Mouse (Mus musculus) adrenal gland, adult 8-10 months (tissue): ENCODE results near the gene Trim41. TPM values are rescaled to one million over a fixed set of nuclear protein-coding genes. Genes with fewer than 3 reads are reported as not detected.
"Not testable (repeated sequence)": the region's sequence is repeated elsewhere in the genome, so short reads cannot be mapped to it uniquely, and the experiment has no call there.

Experiments
- DNase-seq: peaks from one replicate; pipeline ENCODE4 v3.0.0; 2022
- total RNA-seq, 4 experiments: library from RNA; stranded (reverse); gene quantifications; 2 replicates each; pipeline ENCODE4 v1.2.4; 2022

Gene Trim41
- 10 to 100 TPM; 35.5 to 69.9 (median 49.8) TPM for total RNA-seq

DNA sequence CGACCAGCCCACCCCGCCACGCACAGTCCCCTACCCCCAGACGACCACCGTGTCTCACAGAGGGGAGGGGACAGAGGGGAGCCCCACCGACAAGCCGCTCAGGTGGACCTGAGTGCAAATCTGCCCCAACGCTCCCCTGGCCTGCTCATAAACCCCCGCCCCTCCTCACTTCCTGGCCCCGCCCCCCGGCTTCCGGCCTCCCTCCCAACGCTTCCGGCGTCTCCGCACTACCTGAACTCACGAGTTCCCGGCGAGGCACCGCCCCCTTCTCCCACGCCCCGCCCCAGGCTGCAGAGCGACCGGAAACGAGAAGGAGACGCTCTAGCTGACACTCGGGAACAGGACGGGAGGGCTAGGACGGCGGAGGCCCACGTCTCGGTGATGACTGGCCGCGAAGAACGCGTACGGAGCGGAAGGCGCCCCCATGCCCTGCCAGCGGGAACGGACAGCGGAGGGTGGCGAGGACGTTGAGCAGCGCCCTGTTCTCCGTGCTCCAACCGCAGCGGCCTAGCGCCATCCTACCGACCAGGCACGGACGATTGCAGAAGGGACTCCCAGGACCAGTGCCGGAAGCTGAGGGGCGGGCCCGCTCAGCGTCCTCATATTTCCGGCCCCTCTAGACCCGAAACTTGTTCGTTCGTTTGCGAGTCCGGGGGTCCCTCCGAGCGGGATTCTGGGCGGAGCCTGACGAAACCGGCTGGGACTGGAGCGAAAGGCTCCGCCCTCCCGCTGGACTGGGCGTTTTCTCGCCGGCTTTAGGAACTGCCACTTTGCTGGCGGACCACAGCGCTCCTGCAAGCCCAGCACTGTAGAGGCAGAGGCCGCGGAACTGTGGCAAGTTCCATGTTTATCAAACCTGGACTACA lies at the start of gene Trim41:
Gene Trim41, minus strand, starts transcription at position 554 of the 866 bp plus-strand sequence.
- DNase-seq: peak; percentile 99

GRCm38 (mm10) chr11:48866481-48866880 lies 49.3 kb upstream of the Trim41 start:
- DNase-seq: no peak

DNA sequence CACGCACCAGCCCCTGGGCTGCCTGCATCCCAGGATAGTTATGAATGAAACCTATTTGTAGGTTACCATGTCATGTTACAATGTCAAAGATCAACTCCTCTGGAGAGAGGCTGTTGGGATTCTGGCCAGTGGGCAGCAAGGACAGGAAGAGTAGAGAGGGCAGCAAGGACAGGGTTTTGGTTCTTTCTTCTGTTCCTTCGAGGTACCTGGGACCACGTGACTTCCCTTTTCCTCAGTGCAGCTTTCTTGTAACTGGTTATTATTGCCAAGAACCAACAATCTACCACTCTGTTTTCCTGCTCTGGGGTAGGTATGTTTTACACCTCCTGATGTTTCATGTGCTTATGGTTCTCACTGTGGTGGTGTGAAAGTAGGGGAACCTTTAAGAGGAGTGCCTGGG lies 46.7 kb upstream of the Trim41 start:
- no peak for DNase-seq

- no peak for DNase-seq
Observed at GRCm38 (mm10) chr11:48862784-48863319, 45.7 kb upstream of the Trim41 start.

DNA sequence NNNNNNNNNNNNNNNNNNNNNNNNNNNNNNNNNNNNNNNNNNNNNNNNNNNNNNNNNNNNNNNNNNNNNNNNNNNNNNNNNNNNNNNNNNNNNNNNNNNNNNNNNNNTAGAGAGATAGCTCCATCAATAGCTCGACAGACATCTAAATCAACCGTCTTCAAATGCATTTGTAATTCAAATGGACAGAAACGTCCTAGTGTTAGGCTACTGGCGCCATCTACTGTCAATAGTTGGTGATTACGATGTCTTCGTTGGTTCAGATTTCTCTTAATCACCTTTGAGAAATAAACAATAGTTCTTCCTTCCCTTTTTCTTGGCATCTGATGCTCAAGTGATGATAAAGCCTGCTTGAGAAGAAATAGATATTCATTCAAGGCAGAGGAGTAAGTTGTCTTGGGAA lies 41.9 kb upstream of the Trim41 start:
- DNase-seq: no peak

DNA sequence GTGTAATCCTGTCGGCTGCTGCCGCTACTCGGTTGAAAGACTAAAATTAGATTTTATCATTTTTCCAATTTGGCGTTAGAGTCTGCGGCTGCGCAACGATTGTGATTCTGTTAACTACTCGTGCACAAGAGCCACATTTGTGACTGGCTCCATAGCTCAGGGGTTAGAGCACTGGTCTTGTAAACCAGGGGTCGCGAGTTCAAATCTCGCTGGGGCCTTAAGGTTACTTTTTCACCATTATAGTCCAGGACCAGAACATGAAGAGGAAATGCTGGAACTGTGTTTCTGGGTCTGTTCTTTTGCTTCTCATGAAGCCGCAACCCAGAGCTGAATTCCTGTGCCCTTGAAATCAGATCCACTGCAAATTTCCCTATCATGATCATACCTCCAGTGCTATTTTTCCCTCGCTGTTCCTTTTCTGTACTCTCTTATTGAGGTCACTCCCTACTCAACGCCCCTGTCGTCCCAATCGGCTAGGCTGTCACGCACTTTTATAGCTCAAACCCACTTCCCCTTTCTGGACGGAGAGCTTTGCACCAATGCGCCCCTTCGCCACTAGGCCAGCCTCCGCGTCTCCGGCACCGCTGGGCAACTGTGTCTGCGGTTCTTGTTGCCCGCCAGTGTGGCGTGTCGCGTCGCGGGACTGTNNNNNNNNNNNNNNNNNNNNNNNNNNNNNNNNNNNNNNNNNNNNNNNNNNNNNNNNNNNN lies 36.5 kb upstream of the Trim41 start:
- peak; percentile 86 for DNase-seq

DNA sequence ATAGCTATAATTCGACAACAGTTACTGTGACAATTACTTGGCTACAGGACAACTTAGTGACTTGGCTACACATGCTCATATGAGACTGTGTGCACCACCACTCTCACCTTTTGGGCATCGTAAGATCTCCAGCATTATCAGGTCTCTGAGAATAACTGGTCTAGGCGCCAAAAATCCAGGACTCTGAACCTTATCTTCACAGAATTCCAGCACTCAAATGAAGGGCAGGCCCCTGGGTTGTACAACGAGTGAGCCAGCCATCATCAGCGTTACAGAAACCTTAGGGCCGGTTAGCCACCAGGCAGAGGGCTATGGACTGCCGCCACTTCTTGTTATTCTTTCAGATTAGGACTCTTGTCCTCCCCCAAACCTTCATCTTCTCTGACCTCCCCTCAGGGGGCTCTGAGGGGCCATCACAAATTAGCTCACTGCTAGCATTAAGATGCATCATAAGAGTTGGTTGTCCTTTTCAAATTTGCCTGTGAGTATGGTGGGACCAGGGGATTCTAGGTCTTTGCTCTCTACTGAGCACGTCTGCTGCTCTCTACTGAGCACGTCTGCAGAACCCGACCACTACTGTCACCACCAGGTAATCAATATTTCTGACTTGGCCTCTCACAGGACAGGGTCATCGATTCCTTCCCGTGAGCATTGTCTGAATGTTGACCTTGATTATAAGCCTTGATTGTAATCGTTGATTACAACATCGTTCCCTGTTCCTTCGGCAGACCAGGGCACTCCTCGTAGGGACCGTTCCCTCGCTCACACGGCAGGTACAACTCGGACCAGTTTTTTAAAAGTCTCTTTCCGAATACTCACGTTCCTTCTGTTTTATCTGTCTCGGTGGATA lies 35.7 kb upstream of the Trim41 start:
- no peak for DNase-seq

DNA sequence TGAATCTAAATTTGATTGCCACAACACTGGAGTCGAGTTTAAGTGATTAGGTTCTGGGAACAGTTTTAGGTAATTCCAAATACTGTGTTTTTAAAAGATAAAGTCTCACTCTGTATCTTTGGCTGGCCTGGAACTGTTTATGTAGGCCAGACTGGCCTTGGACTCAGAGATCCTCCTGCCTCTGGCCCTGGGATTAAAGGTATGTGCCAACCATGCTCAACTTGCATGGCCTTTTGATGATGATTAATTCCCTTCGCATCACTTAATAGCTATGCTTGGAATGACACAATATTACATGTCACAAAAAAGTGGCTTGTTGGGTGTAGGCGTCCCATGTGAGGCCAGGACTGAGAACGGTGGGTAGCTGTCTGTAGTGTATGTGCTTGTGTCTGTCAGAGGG lies 35.0 kb upstream of the Trim41 start:
- no peak for DNase-seq

- DNase-seq: no peak
Observed at GRCm38 (mm10) chr11:48851270-48851995, 34.3 kb upstream of the Trim41 start.

- no peak for DNase-seq
Observed at GRCm38 (mm10) chr11:48850240-48850639, 33.1 kb upstream of the Trim41 start.

DNA sequence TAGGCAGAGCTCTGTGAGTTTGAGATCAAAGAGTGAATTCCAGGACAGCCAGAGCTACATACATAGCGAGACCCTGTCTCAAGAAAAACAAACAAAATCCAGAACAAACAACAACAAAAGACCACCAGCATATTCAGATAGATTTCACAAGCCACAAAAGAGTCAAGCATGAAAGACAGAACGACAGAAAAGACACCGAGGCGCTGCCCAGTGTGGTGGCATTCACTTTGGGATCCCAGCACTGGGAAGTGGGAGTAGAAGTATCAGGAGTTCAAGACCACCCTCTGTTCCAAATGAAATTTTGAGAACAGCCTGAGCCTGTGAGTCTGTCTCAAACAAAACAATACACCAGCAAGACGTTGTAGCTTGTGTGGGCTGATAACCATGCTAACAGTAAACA lies 29.7 kb upstream of the Trim41 start:
- DNase-seq: no peak

DNA sequence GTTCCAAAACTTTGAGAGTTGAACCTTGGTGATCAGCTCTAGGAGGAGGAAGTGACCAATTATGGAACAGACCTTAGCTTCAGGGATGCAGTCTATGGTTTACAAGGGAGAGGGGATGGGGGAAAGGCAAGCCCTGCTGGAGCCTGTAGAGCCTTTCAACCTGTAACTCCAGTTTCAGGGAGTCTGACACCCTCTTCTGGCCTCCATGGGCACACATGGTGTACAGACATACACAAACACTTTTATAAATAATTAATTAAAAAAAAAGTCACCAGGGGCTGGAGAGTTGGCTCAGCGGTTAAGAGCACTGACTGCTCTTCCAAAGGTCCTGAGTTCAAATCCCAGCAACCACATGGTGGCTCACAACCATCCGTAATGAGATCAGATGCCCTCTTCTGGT lies 29.2 kb upstream of the Trim41 start:
- not testable (repeated sequence) for DNase-seq

GRCm38 (mm10) chr11:48845244-48845815 lies 28.2 kb upstream of the Trim41 start:
- no peak for DNase-seq

GRCm38 (mm10) chr11:48844309-48844708 lies 27.2 kb upstream of the Trim41 start:
- DNase-seq: no peak

DNA sequence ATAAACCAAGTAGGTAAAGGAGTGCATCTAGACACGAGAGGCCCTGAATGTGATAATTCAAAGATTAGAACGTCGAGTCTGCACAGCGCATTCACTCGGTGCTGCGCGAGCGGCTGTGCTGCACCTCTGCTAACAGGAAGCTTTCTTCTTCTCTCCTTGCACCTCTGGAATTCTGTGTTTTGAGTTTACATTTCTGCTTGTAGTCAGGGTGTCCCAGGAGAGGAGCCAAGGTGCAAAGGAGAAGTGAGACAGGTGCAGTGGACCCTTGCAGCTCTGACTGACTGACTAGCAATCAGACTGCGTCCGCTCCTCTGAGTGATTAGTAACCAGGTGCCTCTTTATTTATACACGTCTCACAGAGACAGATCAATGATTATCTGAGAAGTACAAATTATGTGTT lies 26.0 kb upstream of the Trim41 start:
- no peak for DNase-seq

DNA sequence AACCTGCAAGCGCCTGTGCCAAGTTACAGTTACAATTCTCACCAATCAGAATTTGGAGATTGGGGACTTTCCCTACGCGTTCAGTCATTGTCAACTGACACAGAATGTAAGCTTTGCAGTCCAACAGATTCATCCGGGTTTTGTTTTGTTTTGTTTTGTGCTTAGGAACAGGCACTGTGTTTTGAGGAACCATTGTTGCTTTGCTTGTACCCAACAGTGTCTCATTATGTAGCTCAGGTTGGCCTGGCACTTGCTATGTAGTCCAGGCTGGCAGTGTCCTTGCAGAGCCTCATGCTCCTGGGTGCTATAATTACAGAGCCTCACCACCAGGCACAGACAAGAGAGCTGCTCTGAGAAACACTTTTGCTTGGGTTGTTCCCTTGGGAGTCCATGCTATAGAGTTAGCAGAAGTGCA lies 25.2 kb upstream of the Trim41 start:
- no peak for DNase-seq

DNA sequence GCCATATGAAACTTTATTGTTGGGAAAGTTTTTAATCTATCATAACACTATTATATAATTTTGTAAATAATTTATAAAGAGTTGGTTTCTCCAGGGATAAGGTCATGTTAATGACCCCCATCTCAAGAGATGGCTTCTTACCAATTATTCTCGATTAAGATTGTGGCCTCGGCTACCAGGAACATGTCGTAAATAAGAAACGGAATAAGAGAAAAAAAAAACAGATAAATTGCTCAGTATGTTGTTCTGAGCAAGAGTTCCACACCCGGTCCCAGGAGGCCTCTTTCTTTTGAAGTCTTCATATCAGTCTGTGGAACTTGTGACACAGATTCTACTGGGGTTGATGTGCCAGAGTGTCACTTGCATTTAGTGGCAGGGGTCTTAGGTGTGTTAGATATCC lies 24.1 kb upstream of the Trim41 start:
- no peak for DNase-seq

DNA sequence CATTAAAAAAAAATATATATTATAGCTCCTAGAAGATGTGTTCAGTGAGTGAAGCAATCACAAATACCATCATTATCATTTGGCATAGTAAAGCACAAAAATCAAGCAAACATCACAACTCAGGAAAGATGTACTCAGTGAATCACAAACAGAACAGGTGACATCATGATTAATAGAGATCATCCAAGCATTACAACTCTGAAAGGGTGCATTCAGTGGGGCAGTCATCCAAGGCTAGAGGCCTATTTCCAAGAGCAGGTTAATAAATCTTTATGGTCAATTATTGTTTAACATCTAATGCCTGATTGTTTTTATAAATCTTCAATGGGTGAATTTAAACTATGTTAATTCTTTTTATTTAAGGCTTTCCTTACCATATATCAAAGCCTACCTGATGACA lies 23.7 kb upstream of the Trim41 start:
- no peak for DNase-seq

- DNase-seq: no peak
Observed at GRCm38 (mm10) chr11:48838879-48839680, 21.9 kb upstream of the Trim41 start.

- DNase-seq: peak; percentile 40
Observed at GRCm38 (mm10) chr11:48838181-48838797, 21.1 kb upstream of the Trim41 start.
